Mouse (Mus musculus) left cerebral cortex, adult 2 months (tissue): ENCODE data around the gene Cx3cr1. TPM values are rescaled to one million over a fixed set of nuclear protein-coding genes. Genes with fewer than 3 reads are reported as not detected.

ENCODE experiments used
- DNase-seq, 2 experiments: peaks; one replicate each; pipeline ENCODE4 v3.0.0; 2021 to 2022; ENCODE audit warnings: low spot score in 2 of 2, mixed read lengths in 1 of 2; ENCODE audit errors: extremely low spot score in 1 of 2
- H3K27ac ChIP-seq: fragments of 200-600 bp; 2 replicates; pipeline ENCODE4 v1.8.1; 2022
- H3K4me3 ChIP-seq: fragments of 200-600 bp; 2 replicates; pipeline ENCODE4 v1.8.1; 2022
- CTCF ChIP-seq: fragments of 200-600 bp; IDR thresholded peaks from 2 replicates; pipeline ENCODE4 v1.8.1; 2022; ENCODE audit warnings: antibody characterized with exemption, mild to moderate bottlenecking, moderate library complexity
- intact Hi-C: fragments of 180-260 bp; cut with DNase I; formaldehyde crosslinking; loops from one replicate; pipeline ENCODE4 v1.15.1; 2025
- total RNA-seq, 2 experiments: library from RNA; stranded (reverse); gene quantifications; 2 replicates each; pipeline ENCODE4 v1.2.3; 2021

Gene Cx3cr1
- total RNA-seq, 2 experiments from 2014 or later = 28.6 to 30.9 TPM

- no peak overlapping the region for H3K27ac ChIP-seq
- intact Hi-C loops = no loop called here
- no peak for TF ChIP-seq CTCF
- H3K4me3 ChIP-seq = no peak overlapping the region
- no peak for DNase-seq
Measured at GRCm38 (mm10) chr9:120005936-120006335, 63.7 kb downstream of the Cx3cr1 start.

- no peak for DNase-seq
- no peak overlapping the region for H3K4me3 ChIP-seq
- H3K27ac ChIP-seq = no peak overlapping the region
- intact Hi-C loops = no loop called here
- no peak for TF ChIP-seq CTCF
Measured at GRCm38 (mm10) chr9:120002893-120003292, 66.8 kb downstream of the Cx3cr1 start.

- DNase-seq = peak; percentile 69 to 72
- intact Hi-C loops = loop anchor here (2.0 kb wide), 1 partner anchor 15 kb away; no protein-coding TSS in a partner anchor
- H3K4me3 ChIP-seq = peak overlapping the region; percentile 28
- no peak overlapping the region for H3K27ac ChIP-seq
- TF ChIP-seq CTCF = no peak
Measured at GRCm38 (mm10) chr9:120001945-120002725, 67.5 kb downstream of the Cx3cr1 start.

DNA sequence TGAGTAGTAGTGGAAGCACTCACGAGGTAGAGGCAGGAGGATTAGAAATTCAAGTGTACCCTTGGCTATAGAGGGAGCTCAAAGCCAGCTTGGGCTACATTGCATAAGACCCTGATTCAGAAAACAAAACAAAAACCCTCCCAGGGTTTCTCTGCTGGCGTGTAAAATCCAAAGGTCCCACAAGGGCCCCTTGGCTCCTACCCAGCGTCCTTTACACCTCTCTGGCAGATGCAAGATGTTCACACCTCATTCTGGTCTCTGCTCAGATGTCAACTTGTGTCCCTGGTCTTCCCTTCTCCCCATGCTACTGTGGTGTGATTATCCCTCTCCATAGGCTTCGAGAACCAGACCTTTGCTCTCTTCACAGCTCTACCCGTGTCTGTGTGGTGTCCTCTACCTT, 68.9 kb downstream of the Cx3cr1 start:
- Histone ChIP-seq H3K4me3 (no peak overlapping the region), H3K27ac (no peak overlapping the region)
- intact Hi-C loops = loop anchor here (2.0 kb wide), 1 partner anchor 14 kb away; no protein-coding TSS in a partner anchor
- no peak for DNase-seq
- TF ChIP-seq CTCF = no peak

DNA sequence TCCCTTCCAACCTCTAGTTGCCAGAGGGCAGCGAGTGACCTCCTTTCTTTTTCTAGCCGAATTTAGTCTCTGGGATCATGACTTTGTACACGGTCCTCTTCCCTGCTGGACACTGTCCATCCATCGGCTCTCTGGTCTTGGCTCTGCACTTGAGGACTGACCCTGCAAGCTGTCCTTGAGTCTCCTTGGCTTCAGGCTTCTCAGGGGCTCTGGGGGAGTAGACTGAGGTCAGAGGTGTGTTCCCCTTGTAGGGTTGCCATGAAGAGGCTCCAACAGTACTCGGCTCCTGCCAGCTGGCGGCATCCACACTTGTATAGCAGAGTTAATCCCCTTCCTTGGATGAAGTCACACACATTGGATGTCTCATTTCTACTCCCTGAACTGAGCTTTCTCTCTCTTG, 70.0 kb downstream of the Cx3cr1 start:
- Histone ChIP-seq H3K27ac (no peak overlapping the region), H3K4me3 (no peak overlapping the region)
- no peak for DNase-seq
- no peak for TF ChIP-seq CTCF
- intact Hi-C loops = loop anchor here (2.0 kb wide), 1 partner anchor 13 kb away; no protein-coding TSS in a partner anchor

DNA sequence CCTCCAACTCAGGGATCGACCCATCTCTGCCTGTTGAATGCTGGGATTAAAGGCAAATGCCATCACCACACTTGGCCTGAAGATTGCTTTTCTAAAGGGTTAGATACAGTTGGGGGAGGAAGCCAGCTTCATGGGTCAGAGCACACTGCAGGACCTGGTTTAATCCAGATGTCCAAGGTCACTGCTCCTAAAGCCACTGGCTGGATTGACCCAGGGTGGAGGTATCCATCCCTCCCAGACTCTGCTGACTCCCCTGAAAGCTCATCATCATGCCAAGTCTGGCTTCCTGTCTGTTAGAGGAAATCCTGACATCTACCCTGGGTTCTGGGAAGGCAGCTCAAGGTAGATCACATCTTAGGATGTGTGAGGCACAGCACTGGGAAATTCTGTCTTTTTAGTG, 70.9 kb downstream of the Cx3cr1 start:
- no peak for DNase-seq
- intact Hi-C loops = no loop called here
- H3K4me3 ChIP-seq = no peak overlapping the region
- H3K27ac ChIP-seq = no peak overlapping the region
- TF ChIP-seq CTCF = no peak

- no peak for TF ChIP-seq CTCF
- no peak for DNase-seq
- no peak overlapping the region for H3K4me3 ChIP-seq
- intact Hi-C loops = no loop called here
- no peak overlapping the region for H3K27ac ChIP-seq
Measured at GRCm38 (mm10) chr9:119996080-119996479, 73.6 kb downstream of the Cx3cr1 start.

DNA sequence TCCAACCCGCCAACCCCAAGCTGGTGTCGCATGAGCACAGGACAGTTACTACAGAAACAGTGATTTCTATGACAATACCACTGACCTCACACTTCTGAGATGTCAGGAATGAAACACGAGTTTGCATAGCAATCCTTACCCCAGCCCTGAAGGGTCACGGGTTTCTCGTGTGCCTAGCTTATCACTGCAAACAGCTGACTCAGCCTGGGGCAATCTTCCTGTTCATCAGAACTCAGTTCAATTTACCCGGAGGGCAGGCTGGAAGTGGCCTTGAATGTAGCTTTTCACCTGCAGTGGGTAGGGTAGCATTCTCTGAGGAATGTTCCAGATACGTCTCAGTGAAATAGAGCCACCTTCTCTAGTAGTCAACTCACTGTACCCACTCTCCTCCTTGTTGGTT, 75.5 kb downstream of the Cx3cr1 start:
- no peak overlapping the region for H3K4me3 ChIP-seq
- no peak for DNase-seq
- intact Hi-C loops = no loop called here
- TF ChIP-seq CTCF = no peak
- H3K27ac ChIP-seq = no peak overlapping the region

- no peak overlapping the region for H3K27ac ChIP-seq
- TF ChIP-seq CTCF = no peak
- intact Hi-C loops = no loop called here
- no peak overlapping the region for H3K4me3 ChIP-seq
- no peak for DNase-seq
Measured at GRCm38 (mm10) chr9:119993092-119993844, 76.4 kb downstream of the Cx3cr1 start.

DNA sequence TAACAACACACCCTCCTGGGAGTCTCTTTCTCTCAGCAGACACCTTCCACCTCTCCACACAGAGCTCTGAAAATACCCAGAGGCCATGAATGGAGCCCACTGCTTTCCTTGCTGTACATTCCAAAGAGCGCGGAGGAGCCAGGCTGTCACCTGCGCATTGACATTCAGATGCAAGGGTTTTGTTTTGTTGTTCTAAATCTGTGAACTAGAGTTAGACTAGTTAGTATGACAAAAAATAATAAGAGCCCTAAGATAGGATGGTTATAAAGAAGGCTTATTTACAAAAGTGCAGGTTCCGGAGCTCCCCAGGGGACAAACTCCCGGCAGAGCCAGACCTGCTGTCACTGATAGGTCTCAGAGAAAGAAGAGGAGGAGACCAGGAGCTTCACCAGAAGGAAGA, 78.4 kb downstream of the Cx3cr1 start:
- TF ChIP-seq CTCF = no peak
- Histone ChIP-seq H3K27ac (no peak overlapping the region), H3K4me3 (no peak overlapping the region)
- no peak for DNase-seq
- intact Hi-C loops = no loop called here

DNA sequence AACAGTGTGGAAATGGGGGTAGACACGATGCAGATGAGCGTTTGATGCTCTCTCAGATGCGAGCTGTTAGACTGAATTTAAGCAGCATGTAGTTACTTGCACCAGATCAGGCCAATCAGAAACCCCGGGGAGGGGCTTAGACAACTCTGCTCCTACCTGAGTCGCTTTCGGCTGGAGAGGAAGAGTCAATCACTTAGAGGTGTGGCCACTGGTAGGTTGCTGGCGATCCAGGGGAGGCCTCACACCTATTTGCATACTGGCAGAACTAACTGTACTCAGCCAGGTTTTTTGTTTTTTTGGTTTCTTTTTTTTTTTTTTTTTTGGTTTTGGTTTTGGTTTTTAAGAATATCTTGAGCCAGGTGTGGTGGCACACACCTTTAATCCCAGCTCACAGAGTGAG, 81.4 kb downstream of the Cx3cr1 start:
- DNase-seq = no peak

GRCm38 (mm10) chr9:119985881-119986574, 83.7 kb downstream of the Cx3cr1 start:
- intact Hi-C loops = loop anchor here (2.0 kb wide), 1 partner anchor 15 kb away; no protein-coding TSS in a partner anchor
- no peak for TF ChIP-seq CTCF
- no peak overlapping the region for H3K4me3 ChIP-seq
- no peak for DNase-seq
- no peak overlapping the region for H3K27ac ChIP-seq

More for the DNA sequence above, 81.4 kb downstream of the Cx3cr1 start:
- TF ChIP-seq CTCF = no peak
- intact Hi-C loops = no loop called here
- Histone ChIP-seq H3K4me3 (no peak overlapping the region), H3K27ac (no peak overlapping the region)
